Mouse (Mus musculus) urinary bladder, adult 2 months (tissue): ENCODE measurements around the gene Slf1. TPM values are rescaled to one million over a fixed set of nuclear protein-coding genes. Genes with fewer than 3 reads are reported as not detected.
"Not testable (repeated sequence)": the region's sequence is repeated elsewhere in the genome, so short reads cannot be mapped to it uniquely, and the experiment has no call there.

Experiments used
- DNase-seq: peaks from one replicate; pipeline ENCODE4 v3.0.0; 2022; ENCODE audit warnings: low spot score
- polyA plus RNA-seq: library from polyadenylated mRNA; depleted of rRNA; stranded (reverse); fragments of >200 nt; gene quantifications from 2 replicates; pipeline ENCODE4 v1.2.3, GENCODE M21; 2012; rRNA removed

Gene Slf1
- 7.0 and 9.0 TPM in 2 replicates for polyA plus RNA-seq

- DNase-seq = peak; percentile 73
Measured at GRCm38 (mm10) chr13:77134931-77135620, at the start of gene Slf1, which contains the start of gene 2210408I21Rik. TSS of gene Slf1 (minus strand) at chr13:77135473. TSS of gene 2210408I21Rik (plus strand) at chr13:77135540.

- no peak for DNase-seq
Measured at GRCm38 (mm10) chr13:77177931-77178330, 42.7 kb upstream of the Slf1 start.

- no peak for DNase-seq
Measured at GRCm38 (mm10) chr13:77140890-77141289, 5.6 kb upstream of the Slf1 start.

DNA sequence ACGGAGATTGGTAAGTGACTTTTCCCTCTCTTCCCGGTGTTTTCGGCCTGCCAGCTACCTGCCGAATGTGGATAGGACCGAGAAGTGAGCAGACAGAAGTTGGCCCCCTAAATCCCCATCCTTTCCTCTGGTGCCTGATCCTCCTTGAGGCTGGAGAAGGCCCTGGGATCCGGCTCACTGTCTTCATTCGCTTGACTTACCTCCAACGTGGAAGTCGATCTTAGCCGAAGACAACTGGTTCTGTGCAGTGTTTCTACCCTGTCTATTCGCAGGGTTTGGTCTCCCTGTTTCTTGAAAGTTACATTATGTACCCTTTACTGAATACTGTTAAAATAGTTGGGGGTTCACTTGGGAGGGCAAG lies 328 bp upstream of the Slf1 start:
- DNase-seq = no peak

DNA sequence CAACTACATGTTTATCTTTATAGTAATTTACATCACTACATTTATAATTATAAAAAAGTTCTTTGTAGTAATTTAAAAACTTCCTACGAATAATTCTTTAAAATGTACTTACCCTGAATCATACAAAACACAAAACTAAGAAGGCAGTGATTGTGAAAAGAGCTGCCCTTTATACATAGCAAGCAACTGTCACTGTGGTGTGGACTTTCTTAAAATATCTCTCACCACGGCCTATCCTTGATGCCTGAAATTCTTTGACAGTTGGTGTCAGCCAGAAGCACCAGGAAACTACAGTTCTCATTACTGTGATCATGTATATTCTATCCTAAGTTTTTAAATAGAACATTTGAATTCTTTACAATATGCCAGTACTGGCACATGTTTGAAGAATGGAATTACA lies 4.1 kb downstream of the Slf1 start:
- no peak for DNase-seq

GRCm38 (mm10) chr13:77128240-77128639 lies 7.0 kb downstream of the Slf1 start:
- DNase-seq = no peak

- no peak for DNase-seq
Measured at GRCm38 (mm10) chr13:77125159-77125558, 10.1 kb downstream of the Slf1 start.

- DNase-seq = no peak
Measured at GRCm38 (mm10) chr13:77118695-77119094, 16.6 kb downstream of the Slf1 start.

DNA sequence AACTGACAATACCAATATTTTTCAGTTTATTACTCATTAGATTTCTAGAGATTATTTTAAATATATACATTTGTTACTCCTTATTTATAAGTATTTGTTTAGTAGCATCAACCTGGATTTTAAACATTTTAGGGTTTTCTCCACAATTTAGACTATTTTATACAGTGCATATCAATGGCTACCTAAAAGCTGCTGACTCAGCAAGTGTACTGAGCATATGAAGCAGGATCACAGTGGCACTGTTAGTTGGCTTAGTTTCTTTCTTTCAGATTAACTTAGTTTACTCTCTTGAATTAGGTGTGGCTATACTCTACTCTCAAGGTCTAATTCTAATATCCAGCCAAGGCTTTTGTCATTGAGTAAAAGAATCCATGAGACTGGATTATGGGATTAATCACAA lies 27.5 kb downstream of the Slf1 start:
- DNase-seq = no peak

GRCm38 (mm10) chr13:77092876-77093275 lies 42.4 kb downstream of the Slf1 start:
- not testable (repeated sequence) for DNase-seq

GRCm38 (mm10) chr13:77072030-77072429 lies 63.2 kb downstream of the Slf1 start:
- DNase-seq = no peak

DNA sequence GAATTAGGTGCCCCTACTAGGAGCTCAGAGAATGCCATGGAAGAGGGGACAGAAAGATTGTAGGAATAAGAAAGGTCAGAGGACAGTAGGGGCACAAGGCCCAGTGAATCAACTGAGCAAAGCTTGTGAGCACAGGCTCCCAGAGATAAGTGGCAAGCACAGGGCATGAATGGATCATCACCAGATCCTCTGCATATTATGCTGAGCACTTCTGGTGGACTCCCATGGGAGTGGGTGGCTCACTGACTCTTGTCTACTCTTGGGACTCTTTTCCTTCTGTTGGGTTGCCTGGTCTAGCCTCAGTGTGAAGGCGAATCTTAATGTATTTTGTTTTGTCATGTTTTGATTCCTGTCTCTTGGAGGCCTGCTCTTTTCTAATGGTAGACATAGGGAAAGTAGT lies 66.4 kb downstream of the Slf1 start:
- DNase-seq = no peak

GRCm38 (mm10) chr13:77063221-77063620 lies 72.1 kb downstream of the Slf1 start:
- no peak for DNase-seq

DNA sequence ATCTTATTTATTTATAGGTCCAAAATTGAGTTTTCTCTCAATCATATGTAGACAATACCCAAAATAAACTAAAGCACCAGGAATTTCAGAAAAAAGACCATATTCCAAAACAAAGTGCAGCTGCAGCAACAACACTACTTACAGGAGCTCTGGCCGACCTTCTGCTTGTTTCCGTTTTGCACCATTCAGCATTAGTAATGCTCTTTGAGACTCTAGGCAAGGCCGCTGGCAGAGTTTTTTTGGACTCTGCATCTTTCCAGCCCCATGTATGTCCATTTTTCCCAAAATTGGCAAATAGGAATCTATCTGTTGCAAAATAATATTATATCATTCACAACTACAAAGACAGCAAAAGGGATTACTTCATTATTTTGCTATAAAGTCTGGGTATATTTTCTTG lies 85.5 kb downstream of the Slf1 start:
- no peak for DNase-seq

- no peak for DNase-seq
Measured at GRCm38 (mm10) chr13:77048461-77048860, 86.8 kb downstream of the Slf1 start.

DNA sequence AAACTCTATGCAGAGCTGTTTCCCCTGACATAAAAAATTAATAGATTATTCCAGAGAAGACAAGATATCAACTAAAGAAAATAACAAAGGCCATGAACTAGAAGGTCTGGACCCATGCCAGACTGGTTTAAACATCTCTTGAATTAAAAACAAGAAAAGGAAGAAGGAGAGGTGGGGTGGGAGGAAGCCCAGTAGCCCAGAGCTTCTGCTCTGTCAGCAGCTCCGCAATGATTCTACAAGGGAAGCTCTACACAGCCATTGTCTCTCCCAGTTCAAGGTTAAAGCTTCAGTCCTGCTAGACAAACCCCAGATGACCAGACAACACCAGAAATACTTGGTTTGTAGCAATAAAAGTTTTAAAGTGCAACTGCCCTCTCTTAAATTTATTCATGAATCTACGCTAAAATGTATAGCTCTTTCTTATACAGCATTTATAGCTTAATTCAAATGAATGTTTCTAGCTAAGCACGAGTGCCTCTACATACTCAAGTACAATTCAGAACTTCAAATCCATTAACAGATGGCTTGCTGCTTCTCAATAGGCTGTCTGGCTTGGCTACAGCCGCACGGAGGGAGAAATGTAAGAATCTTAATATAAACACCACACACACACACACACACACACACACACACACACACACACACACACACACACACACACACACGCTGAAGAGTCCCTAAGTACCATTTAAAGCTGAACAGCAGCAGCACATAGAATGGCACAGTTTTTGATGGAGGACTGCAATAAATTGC lies 87.9 kb downstream of the Slf1 start:
- no peak for DNase-seq

GRCm38 (mm10) chr13:77046416-77046815 lies 88.9 kb downstream of the Slf1 start:
- DNase-seq = no peak

DNA sequence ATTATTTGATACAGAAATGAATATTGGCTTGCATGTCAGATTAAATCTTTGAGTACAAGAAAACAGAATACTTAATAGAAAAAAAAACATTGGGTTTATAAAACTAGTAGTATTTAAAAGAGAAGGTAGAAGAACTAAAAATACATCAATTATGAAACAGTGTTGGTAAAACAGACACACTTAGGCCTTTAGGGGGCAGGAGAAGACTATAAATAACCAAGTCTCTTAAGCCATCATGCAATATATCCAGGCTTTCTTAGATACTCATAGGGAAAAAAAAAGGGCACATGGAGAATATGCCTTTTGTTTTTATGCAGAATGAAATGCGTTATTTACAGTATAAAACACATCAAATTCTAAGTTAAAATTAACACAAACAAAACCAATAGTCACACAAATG lies 89.9 kb downstream of the Slf1 start:
- no peak for DNase-seq

- no peak for DNase-seq
Measured at GRCm38 (mm10) chr13:77043375-77043774, 91.9 kb downstream of the Slf1 start.

- DNase-seq = no peak
Measured at GRCm38 (mm10) chr13:77029594-77029993, 105.7 kb downstream of the Slf1 start.

DNA sequence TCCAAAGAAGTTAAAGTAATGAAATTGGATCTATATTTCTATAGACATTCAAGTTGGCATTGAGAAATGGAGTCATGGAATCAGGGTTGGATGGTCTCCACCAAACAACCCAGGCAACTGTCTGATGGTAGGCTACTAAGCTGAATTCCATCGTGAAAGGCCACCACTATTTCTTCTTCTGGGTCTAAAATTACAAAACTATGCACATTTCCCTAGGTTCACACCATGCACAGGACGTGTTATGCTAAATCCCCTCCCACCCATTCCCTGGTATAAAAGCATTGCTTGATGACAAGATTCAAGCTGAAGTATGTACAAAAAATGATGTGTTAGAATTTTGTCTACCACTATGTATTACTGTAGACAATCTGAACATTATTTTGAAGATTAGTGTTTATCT lies 116.4 kb downstream of the Slf1 start:
- DNase-seq = no peak

GRCm38 (mm10) chr13:77003684-77004083 lies 131.6 kb downstream of the Slf1 start:
- no peak for DNase-seq

GRCm38 (mm10) chr13:77002628-77003027 lies 132.6 kb downstream of the Slf1 start:
- no peak for DNase-seq
